Mouse (Mus musculus) midbrain, embryonic 14.5 days (tissue): ENCODE measurements around the gene Chd6. TPM values are rescaled to one million over a fixed set of nuclear protein-coding genes. Genes with fewer than 3 reads are reported as not detected.

Experiments used
- ATAC-seq: fragments of 200-750 bp; cut with Nextera tagmentation; 2 replicates; pipeline ENCODE4 v1.8.0; 2017; ENCODE audit warnings: moderate number of reproducible peaks, moderate library complexity; ENCODE audit not compliant: low FRiP score, low TSS enrichment
- DNase-seq: peaks from one replicate; pipeline ENCODE4 v3.0.0-alpha.2; 2015
- H3K27ac ChIP-seq: fragments of 300-500 bp; sonication (generic); replicated peaks from 2 replicates; pipeline ENCODE4 v1.5.1; 2014; ENCODE audit warnings: mild to moderate bottlenecking, low read depth, low read length, moderate library complexity
- H3K27me3 ChIP-seq: fragments of 300-500 bp; sonication (generic); 2 replicates; pipeline ENCODE4 v1.6.1; 2014; ENCODE audit warnings: low read length, control low read depth, mixed read lengths; ENCODE audit not compliant: control insufficient read depth, insufficient read depth
- H3K36me3 ChIP-seq: fragments of 300-500 bp; sonication (generic); 2 replicates; pipeline ENCODE4 v1.6.1; 2014; ENCODE audit warnings: low read length, control low read depth; ENCODE audit not compliant: control insufficient read depth, insufficient read depth
- H3K4me1 ChIP-seq: fragments of 300-500 bp; sonication (generic); 2 replicates; pipeline ENCODE4 v1.6.1; 2014; ENCODE audit warnings: mild to moderate bottlenecking, antibody characterized with exemption, low read length, control low read depth; ENCODE audit not compliant: control insufficient read depth, insufficient read depth
- H3K4me2 ChIP-seq: fragments of 300-500 bp; sonication (generic); 2 replicates; pipeline ENCODE4 v1.6.1; 2014; ENCODE audit warnings: mild to moderate bottlenecking, low read length, moderate library complexity
- H3K4me3 ChIP-seq: fragments of 300-500 bp; sonication (generic); replicated peaks from 2 replicates; pipeline ENCODE4 v1.5.1; 2014; ENCODE audit warnings: low read depth, low read length
- H3K9ac ChIP-seq: fragments of 300-500 bp; sonication (generic); replicated peaks from 2 replicates; pipeline ENCODE4 v1.6.1; 2014; ENCODE audit warnings: mild to moderate bottlenecking, low read length, moderate library complexity
- H3K9me3 ChIP-seq: fragments of 300-500 bp; sonication (generic); 2 replicates; pipeline ENCODE4 v1.6.1; 2016; ENCODE audit warnings: low read length, control low read depth, mixed read lengths; ENCODE audit not compliant: control insufficient read depth
- WGBS: fragments of 180-500 bp; shearing (Covaris S2); extraction: QIAGEN DNeasy Blood & Tissue Kit; methylation state at CpG from one replicate; pipeline ENCODE4 v1.1.7; 2014; 5-methylcytosine and 5-hydroxymethylcytosine counted together
- polyA plus RNA-seq: library from polyadenylated mRNA; unstranded; fragments of >200 nt; fragmentation: Nextera tagmentation; extraction: Ambion mirVana; gene quantifications from 2 replicates; pipeline ENCODE4 v1.2.1, GENCODE M21; 2014

The Chd6 gene
- polyA plus RNA-seq, 1 experiment from 2014 or later, result 45.9 TPM

GRCm38 (mm10) chr2:161090746-161091405 lies 18.0 kb downstream of the Chd6 start:
- Histone ChIP-seq H3K4me2 (no peak overlapping the region), H3K4me1 (no peaks in the 10 kb centered on the region), H3K36me3 (no peaks in the 10 kb centered on the region), H3K4me3 (no peak overlapping the region), H3K27ac (no peak overlapping the region), H3K9ac (no peak overlapping the region), H3K27me3 (no peaks in the 10 kb centered on the region), H3K9me3 (no peaks in the 10 kb centered on the region)
- no peak for ATAC-seq
- no peak for DNase-seq
- 95% methylated on average over 6 of the region's 6 CpGs for WGBS

GRCm38 (mm10) chr2:161090200-161090599 lies 18.7 kb downstream of the Chd6 start:
- 69% methylated on average over 3 of the region's 3 CpGs for WGBS

GRCm38 (mm10) chr2:161078590-161078989 lies 30.3 kb downstream of the Chd6 start:
- ATAC-seq, result no peak
- no peak overlapping the region for H3K27ac ChIP-seq
- H3K9ac ChIP-seq, result no peak overlapping the region
- H3K4me2 ChIP-seq, result no peak overlapping the region
- H3K4me1 ChIP-seq, result no peaks in the 10 kb centered on the region
- H3K36me3 ChIP-seq, result no peaks in the 10 kb centered on the region
- no peaks in the 10 kb centered on the region for H3K27me3 ChIP-seq
- H3K9me3 ChIP-seq, result no peaks in the 10 kb centered on the region
- no peak for DNase-seq
- no peak overlapping the region for H3K4me3 ChIP-seq
- 97% methylated on average over 2 of the region's 2 CpGs for WGBS

More at GRCm38 (mm10) chr2:161090200-161090599, 18.7 kb downstream of the Chd6 start:
- Histone ChIP-seq H3K27me3 (no peaks in the 10 kb centered on the region), H3K4me3 (no peak overlapping the region), H3K27ac (no peak overlapping the region), H3K36me3 (no peaks in the 10 kb centered on the region), H3K4me2 (no peak overlapping the region), H3K9ac (no peak overlapping the region), H3K9me3 (no peaks in the 10 kb centered on the region), H3K4me1 (no peaks in the 10 kb centered on the region)
- ATAC-seq (no peak), DNase-seq (peak; percentile 72)

GRCm38 (mm10) chr2:161076262-161076661 lies 32.6 kb downstream of the Chd6 start:
- Histone ChIP-seq H3K36me3 (no peaks in the 10 kb centered on the region), H3K4me2 (no peak overlapping the region), H3K9ac (no peak overlapping the region), H3K27me3 (no peaks in the 10 kb centered on the region), H3K27ac (no peak overlapping the region), H3K4me3 (no peak overlapping the region), H3K4me1 (no peaks in the 10 kb centered on the region), H3K9me3 (no peaks in the 10 kb centered on the region)
- DNase-seq, result no peak
- ATAC-seq, result no peak
- 92% methylated on average over 4 of the region's 4 CpGs for WGBS

GRCm38 (mm10) chr2:161075553-161075952 lies 33.3 kb downstream of the Chd6 start:
- Histone ChIP-seq H3K36me3 (no peaks in the 10 kb centered on the region), H3K9me3 (no peaks in the 10 kb centered on the region), H3K9ac (no peak overlapping the region), H3K4me1 (no peaks in the 10 kb centered on the region), H3K27ac (no peak overlapping the region), H3K4me2 (no peak overlapping the region), H3K4me3 (no peak overlapping the region), H3K27me3 (no peaks in the 10 kb centered on the region)
- 89% methylated on average over 5 of the region's 5 CpGs for WGBS
- no peak for ATAC-seq
- DNase-seq, result no peak

- H3K9me3 ChIP-seq, result no peaks in the 10 kb centered on the region
- no peak overlapping the region for H3K4me2 ChIP-seq
- ATAC-seq (no peak), DNase-seq (peak; percentile 17)
- 20% methylated on average over 10 of the region's 10 CpGs for WGBS
- H3K4me1 ChIP-seq, result 0 out of 2 replicates have a peak, but pooled peaks cover 2% of the 10 kb centered on the region
- H3K4me3 ChIP-seq, result no peak overlapping the region
- no peak overlapping the region for H3K27ac ChIP-seq
- H3K27me3 ChIP-seq, result no peaks in the 10 kb centered on the region
- no peak overlapping the region for H3K9ac ChIP-seq
- H3K36me3 ChIP-seq, result no peaks in the 10 kb centered on the region
These were observed 42.6 kb downstream of the Chd6 start for GRCm38 (mm10) chr2:161066097-161066759.

- H3K4me2 ChIP-seq, result no peak overlapping the region
- H3K4me3 ChIP-seq, result no peak overlapping the region
- WGBS, result 85% methylated on average over 2 of the region's 2 CpGs
- no peaks in the 10 kb centered on the region for H3K36me3 ChIP-seq
- H3K4me1 ChIP-seq, result 0 out of 2 replicates have a peak, but pooled peaks cover 2% of the 10 kb centered on the region
- no peaks in the 10 kb centered on the region for H3K27me3 ChIP-seq
- no peak for DNase-seq
- no peak overlapping the region for H3K9ac ChIP-seq
- ATAC-seq, result no peak
- H3K9me3 ChIP-seq, result no peaks in the 10 kb centered on the region
- no peak overlapping the region for H3K27ac ChIP-seq
These were observed 43.3 kb downstream of the Chd6 start for GRCm38 (mm10) chr2:161065594-161065993.

GRCm38 (mm10) chr2:161064836-161065235 lies 44.0 kb downstream of the Chd6 start:
- H3K36me3 ChIP-seq, result no peaks in the 10 kb centered on the region

GRCm38 (mm10) chr2:161058841-161059240 lies 50.0 kb downstream of the Chd6 start:
- H3K9me3 ChIP-seq, result no peaks in the 10 kb centered on the region
- H3K9ac ChIP-seq, result no peak overlapping the region
- no peaks in the 10 kb centered on the region for H3K4me1 ChIP-seq
- 90% methylated on average over 4 of the region's 4 CpGs for WGBS
- H3K27me3 ChIP-seq, result no peaks in the 10 kb centered on the region
- DNase-seq (no peak), ATAC-seq (no peak)
- H3K4me2 ChIP-seq, result no peak overlapping the region
- H3K27ac ChIP-seq, result no peak overlapping the region
- H3K4me3 ChIP-seq, result no peak overlapping the region
- no peaks in the 10 kb centered on the region for H3K36me3 ChIP-seq

More at GRCm38 (mm10) chr2:161064836-161065235, 44.0 kb downstream of the Chd6 start:
- 0 out of 2 replicates have a peak, but pooled peaks cover 2% of the 10 kb centered on the region for H3K4me1 ChIP-seq
- DNase-seq, result no peak
- no peak overlapping the region for H3K4me3 ChIP-seq
- no peak overlapping the region for H3K4me2 ChIP-seq
- 68% methylated on average over 1 of the region's 1 CpGs for WGBS
- no peak for ATAC-seq
- no peaks in the 10 kb centered on the region for H3K27me3 ChIP-seq
- H3K27ac ChIP-seq, result no peak overlapping the region
- H3K9ac ChIP-seq, result no peak overlapping the region
- H3K9me3 ChIP-seq, result no peaks in the 10 kb centered on the region
